Mouse (Mus musculus): ENCODE measurements around the gene Rbl2. TPM values are rescaled to one million over a fixed set of nuclear protein-coding genes. Genes with fewer than 3 reads are reported as not detected.

Gene Rbl2
- polyA plus RNA-seq (2016; fragmentation: Nextera tagmentation; extraction: Ambion mirVana), result 17.3 and 18.1 TPM in 2 replicates

DNA sequence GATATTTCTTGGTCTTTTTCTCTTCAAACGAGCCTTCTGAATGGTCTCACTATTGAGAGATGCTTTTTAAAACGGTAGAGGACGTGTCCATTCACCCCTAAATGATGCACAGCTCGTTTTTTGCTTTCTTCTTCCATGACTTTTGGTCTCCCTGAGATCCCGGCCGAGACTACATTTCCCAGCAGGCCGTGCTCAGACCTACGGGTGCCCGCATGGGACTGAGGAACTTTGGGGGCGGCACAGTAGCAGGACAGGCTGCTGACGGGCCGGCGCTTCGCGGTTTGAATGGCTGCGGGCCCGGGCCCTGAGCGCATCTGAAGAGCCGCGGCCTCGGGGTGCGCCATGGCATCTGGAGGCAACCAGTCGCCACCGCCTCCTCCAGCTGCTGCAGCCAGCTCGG, at the start of gene Rbl2:
Rbl2 (plus strand) TSS at position 224 of the 400 bp plus-strand sequence.
- peak within 1 kb of the TSS; percentile 83 for H3K27ac ChIP-seq
- peak within 1 kb of the TSS; percentile 67 for H3K4me2 ChIP-seq
- peaks cover 15% of the 10 kb centered on the region for H3K4me1 ChIP-seq
- under 1% methylated on average over 25 of the region's 25 CpGs for WGBS
- peak; percentile 99 for ATAC-seq (ENCODE audit: low FRiP score)
- peak within 1 kb of the TSS; percentile 84 for H3K4me3 ChIP-seq (replicated peaks)
- no peaks in the 10 kb centered on the region; the same call in 1 of the 2 replicates for H3K36me3 ChIP-seq (replicated peaks)
- no peaks in the 10 kb centered on the region for H3K9me3 ChIP-seq
- peak within 1 kb of the TSS; percentile 80 for H3K9ac ChIP-seq
- no peaks in the 10 kb centered on the region for H3K27me3 ChIP-seq

DNA sequence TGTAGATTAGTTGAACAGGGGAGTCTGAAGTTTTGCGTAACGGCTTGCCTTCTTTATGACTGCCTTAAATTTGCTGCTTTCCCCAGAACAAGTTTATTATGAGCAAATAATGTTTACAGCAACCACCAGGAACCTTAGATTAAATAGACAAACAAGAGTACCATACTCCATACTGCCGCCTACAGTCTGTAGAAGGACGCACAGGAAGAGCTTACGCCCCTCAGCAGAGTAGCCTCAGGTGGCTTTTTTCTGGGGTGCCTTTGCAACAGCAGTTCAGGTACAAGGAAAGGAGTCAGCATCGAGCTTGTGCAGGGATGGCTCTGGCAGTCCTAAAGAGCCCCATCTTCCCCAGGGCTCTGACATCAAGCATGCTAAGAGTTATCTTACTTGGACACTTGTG, 35.4 kb upstream of the Rbl2 start:
- Histone ChIP-seq H3K9ac (no peak overlapping the region), H3K9me3 (no peaks in the 10 kb centered on the region), H3K4me3 (replicated peaks) (no peak overlapping the region), H3K27me3 (no peaks in the 10 kb centered on the region), H3K4me2 (no peak overlapping the region), H3K27ac (no peak overlapping the region), H3K4me1 (no peaks in the 10 kb centered on the region), H3K36me3 (replicated peaks) (peaks cover 86% of the 10 kb centered on the region)
- 89% methylated on average over 6 of the region's 6 CpGs for WGBS
- ATAC-seq (ENCODE audit: low FRiP score), result no peak

DNA sequence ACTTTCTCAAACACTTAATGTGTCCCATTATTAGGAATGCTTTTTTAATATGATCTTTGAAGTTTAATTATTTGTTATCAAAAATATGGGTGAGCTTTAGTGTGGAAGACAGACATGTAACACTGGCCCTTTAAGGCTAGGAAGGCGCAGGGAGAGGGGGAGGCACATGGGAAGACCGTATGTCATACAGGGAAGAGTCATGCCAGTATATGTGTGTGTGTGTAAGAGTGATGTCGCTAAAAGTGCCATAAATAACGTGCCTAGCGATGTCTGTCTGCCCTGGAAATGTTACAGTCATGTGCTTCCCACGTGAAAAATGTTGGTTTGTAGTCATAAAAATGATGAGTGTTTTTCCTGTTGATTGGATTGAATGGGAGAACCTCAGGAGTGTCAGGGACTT, 33.0 kb upstream of the Rbl2 start:
- no peaks in the 10 kb centered on the region for H3K27me3 ChIP-seq
- H3K9me3 ChIP-seq, result no peaks in the 10 kb centered on the region
- peaks cover 91% of the 10 kb centered on the region for H3K36me3 ChIP-seq (replicated peaks)
- H3K4me3 ChIP-seq (replicated peaks), result no peak overlapping the region
- H3K4me1 ChIP-seq, result no peaks in the 10 kb centered on the region
- 91% methylated on average over 6 of the region's 6 CpGs for WGBS
- H3K27ac ChIP-seq, result no peak overlapping the region
- no peak overlapping the region for H3K4me2 ChIP-seq
- H3K9ac ChIP-seq, result no peak overlapping the region
- ATAC-seq (ENCODE audit: low FRiP score), result no peak

DNA sequence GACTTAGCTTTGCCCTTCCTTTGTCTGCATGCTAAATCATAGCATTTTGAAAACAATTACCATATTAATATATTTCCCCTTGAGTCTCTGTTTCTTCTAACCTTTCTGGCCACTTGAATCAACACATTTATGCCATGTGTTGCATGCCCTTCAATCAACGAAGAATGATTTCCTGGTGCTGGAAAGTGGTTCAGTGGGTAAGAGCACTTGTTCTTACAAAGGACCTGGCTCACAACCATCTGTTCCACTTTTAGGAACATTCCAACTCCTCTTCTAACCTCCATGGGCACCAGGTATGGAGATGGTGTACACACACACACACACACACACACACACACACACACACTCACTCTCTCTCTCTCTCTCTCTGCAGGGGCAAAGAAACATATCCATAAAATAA, 31.2 kb upstream of the Rbl2 start:
- H3K27ac ChIP-seq, result no peak overlapping the region
- H3K4me2 ChIP-seq, result no peak overlapping the region
- no peak overlapping the region for H3K4me3 ChIP-seq (replicated peaks)
- H3K27me3 ChIP-seq, result no peaks in the 10 kb centered on the region
- WGBS, result 92% methylated on average over 1 of the region's 1 CpGs
- peaks cover 92% of the 10 kb centered on the region for H3K36me3 ChIP-seq (replicated peaks)
- H3K4me1 ChIP-seq, result no peaks in the 10 kb centered on the region
- ATAC-seq (ENCODE audit: low FRiP score), result no peak
- H3K9me3 ChIP-seq, result no peaks in the 10 kb centered on the region
- no peak overlapping the region for H3K9ac ChIP-seq

DNA sequence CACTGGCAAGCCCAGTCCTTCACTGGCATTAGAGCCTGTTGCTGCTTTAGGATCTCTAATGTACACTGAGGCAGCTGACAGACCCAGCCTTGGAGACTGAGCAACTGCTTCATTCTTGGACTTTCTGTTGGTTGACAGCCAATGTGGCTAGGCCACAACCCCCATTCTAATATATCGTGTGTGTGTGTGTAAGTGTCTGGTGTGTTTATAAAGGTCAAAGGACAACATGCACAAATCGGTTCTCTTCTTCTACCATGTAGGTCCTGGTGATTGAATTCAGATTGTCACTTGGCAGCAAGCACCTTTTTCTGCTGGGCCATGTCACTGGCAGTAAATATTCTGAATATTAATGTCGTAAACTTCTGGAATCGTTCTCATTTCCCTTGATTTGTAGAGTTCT, 23.5 kb upstream of the Rbl2 start:
- H3K4me2 ChIP-seq, result no peak overlapping the region
- no peaks in the 10 kb centered on the region for H3K27me3 ChIP-seq
- peaks cover 70% of the 10 kb centered on the region for H3K36me3 ChIP-seq (replicated peaks)
- H3K9ac ChIP-seq, result no peak overlapping the region
- H3K4me3 ChIP-seq (replicated peaks), result no peak overlapping the region
- H3K9me3 ChIP-seq, result no peaks in the 10 kb centered on the region
- no peak for ATAC-seq (ENCODE audit: low FRiP score)
- WGBS, result 93% methylated on average over 4 of the region's 4 CpGs
- 0 out of 2 replicates have a peak, but pooled peaks cover 3% of the 10 kb centered on the region for H3K4me1 ChIP-seq
- no peak overlapping the region for H3K27ac ChIP-seq

DNA sequence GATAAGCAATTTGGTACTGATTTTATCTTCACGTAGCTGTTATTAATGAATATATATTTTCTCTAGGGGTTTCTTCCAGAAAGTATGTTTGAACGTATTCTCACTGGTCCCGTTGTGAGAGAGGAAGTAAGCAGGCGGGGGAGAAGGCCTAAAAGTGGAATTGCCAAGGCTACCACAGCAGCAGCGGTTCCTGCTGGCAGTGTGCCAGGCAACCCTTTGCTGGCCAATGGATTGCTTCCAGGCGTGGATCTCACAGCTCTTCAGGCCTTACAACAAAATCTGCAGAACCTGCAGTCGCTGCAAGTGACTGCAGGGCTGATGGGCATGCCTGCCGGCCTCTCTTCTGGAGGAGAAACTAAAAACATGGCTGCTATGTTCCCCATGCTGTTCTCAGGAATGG, 18.8 kb upstream of the Rbl2 start:
- no peak overlapping the region for H3K4me2 ChIP-seq
- no peaks in the 10 kb centered on the region for H3K9me3 ChIP-seq
- 0 out of 2 replicates have a peak overlapping the region, but pooled peaks have one; percentile 25 for H3K27ac ChIP-seq
- no peak overlapping the region for H3K4me3 ChIP-seq (replicated peaks)
- no peak for ATAC-seq (ENCODE audit: low FRiP score)
- H3K4me1 ChIP-seq, result 0 out of 2 replicates have a peak, but pooled peaks cover 3% of the 10 kb centered on the region
- H3K9ac ChIP-seq, result no peak overlapping the region
- 62% methylated on average over 8 of the region's 8 CpGs for WGBS
- H3K36me3 ChIP-seq (replicated peaks), result peaks cover 49% of the 10 kb centered on the region
- no peaks in the 10 kb centered on the region for H3K27me3 ChIP-seq

DNA sequence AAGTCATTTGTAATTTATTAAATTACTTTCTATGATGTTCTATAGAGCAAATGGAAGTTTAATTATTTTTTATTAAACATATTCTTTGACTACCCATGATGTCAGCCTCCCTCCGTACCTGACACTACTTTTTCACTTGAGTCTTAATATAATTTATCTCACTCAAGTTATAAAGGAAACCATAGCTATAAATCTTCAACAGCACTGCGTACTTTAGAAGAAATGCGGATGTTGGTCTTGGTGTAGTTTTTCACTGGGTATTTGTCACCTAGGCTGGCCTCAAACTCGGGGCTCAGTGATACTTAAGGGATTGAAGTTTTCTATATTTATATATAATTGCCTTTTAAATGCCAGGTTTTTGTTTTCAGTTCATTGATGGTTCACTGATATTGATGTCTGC, 15.4 kb upstream of the Rbl2 start:
- no peaks in the 10 kb centered on the region for H3K27me3 ChIP-seq
- H3K4me2 ChIP-seq, result no peak overlapping the region
- no peak for ATAC-seq (ENCODE audit: low FRiP score)
- H3K36me3 ChIP-seq (replicated peaks), result peaks cover 30% of the 10 kb centered on the region
- no peak overlapping the region for H3K27ac ChIP-seq
- no peak overlapping the region for H3K4me3 ChIP-seq (replicated peaks)
- 0 out of 2 replicates have a peak, but pooled peaks cover 3% of the 10 kb centered on the region for H3K4me1 ChIP-seq
- no peaks in the 10 kb centered on the region for H3K9me3 ChIP-seq
- no peak overlapping the region for H3K9ac ChIP-seq
- WGBS, result 94% methylated on average over 4 of the region's 4 CpGs

DNA sequence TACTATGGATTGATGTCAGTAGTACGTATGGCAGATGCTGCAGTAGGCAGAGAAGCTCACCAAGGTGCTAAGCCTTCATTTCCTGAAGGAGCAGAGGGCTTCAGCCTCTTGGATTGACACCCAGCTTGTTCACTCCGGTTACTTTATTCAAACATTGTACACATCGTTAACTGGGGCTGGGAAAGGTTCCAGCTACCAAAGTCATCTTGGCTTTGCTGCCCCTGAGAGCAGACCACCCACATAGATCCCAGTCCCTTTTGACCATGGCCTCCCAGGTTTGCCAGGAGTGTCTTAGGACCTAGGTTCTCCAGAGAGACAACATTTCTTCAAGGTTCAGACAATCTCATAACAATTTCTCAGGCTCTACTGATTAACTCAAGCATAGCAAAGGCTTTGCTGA, 13.0 kb upstream of the Rbl2 start:
- Histone ChIP-seq H3K9me3 (no peaks in the 10 kb centered on the region), H3K27me3 (no peaks in the 10 kb centered on the region), H3K27ac (no peak overlapping the region), H3K9ac (no peak overlapping the region), H3K36me3 (replicated peaks) (peaks cover 12% of the 10 kb centered on the region), H3K4me3 (replicated peaks) (no peak overlapping the region), H3K4me1 (0 out of 2 replicates have a peak, but pooled peaks cover 3% of the 10 kb centered on the region), H3K4me2 (no peak overlapping the region)
- no peak for ATAC-seq (ENCODE audit: low FRiP score)
- 29% methylated on average over 3 of the region's 3 CpGs for WGBS

DNA sequence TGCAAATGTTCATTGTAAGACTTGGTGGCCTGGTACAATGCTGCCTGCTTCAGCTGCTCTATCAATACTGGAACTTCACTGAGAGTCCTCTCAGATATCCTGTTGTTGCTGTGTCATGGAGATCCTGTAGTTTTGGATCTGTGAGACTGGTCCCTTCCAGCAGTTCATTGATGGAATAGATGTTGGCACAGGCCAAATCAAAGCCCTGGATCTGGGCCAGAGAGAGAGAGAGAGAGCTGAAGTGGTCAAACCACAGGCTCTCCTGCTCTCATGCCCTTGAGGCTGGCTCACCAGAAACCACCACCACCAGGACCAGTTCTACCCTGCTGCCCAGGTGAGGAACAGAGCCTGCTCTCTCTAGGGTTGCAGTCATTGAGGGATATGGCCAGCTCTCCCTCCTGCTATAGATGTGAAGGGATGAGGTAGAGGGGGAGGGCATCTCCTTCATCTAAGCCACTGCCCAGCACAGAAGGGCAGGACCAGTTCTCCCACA, 10.7 kb upstream of the Rbl2 start:
- no peak overlapping the region for H3K4me2 ChIP-seq
- no peak overlapping the region for H3K4me3 ChIP-seq (replicated peaks)
- H3K36me3 ChIP-seq (replicated peaks), result no peaks in the 10 kb centered on the region
- no peaks in the 10 kb centered on the region for H3K27me3 ChIP-seq
- H3K9ac ChIP-seq, result no peak overlapping the region
- H3K27ac ChIP-seq, result no peak overlapping the region
- H3K9me3 ChIP-seq, result no peaks in the 10 kb centered on the region
- 0 out of 2 replicates have a peak, but pooled peaks cover 3% of the 10 kb centered on the region for H3K4me1 ChIP-seq
- no peak for ATAC-seq (ENCODE audit: low FRiP score)

DNA sequence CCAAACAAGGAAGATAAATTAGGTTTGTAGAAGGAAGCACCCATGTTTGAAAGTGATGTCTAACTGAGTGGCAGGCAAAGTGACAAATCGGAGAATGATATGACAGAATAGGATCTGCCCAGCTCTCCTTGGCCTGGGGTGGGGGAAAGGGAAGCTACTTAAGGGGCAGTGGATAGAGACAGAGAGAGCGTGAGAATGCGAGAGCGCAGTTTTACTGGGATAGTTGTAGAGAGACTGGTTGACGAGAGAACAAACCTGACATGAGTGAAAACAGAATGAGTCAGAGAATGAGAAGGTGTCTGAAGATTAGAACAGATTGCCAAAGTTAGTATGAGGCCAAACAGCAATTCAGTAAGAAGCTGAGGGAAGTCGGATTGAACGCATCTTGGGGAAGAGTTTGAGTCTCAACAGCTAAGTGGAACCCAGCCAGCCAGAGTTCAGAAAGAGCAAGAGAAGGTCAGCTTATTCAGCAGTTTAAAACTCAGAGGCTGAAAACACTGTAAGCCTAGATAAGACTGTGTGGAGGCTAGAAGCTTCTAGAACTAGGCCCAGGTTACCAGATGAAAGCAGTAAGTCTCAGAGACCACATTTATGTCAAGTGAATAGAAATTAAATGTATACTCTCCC, 9.9 kb upstream of the Rbl2 start:
- Histone ChIP-seq H3K9ac (no peak overlapping the region), H3K36me3 (replicated peaks) (no peaks in the 10 kb centered on the region), H3K27me3 (no peaks in the 10 kb centered on the region), H3K4me2 (no peak overlapping the region), H3K27ac (no peak overlapping the region), H3K4me3 (replicated peaks) (no peak overlapping the region), H3K4me1 (0 out of 2 replicates have a peak, but pooled peaks cover 3% of the 10 kb centered on the region), H3K9me3 (no peaks in the 10 kb centered on the region)
- 88% methylated on average over 7 of the region's 7 CpGs for WGBS
- no peak for ATAC-seq (ENCODE audit: low FRiP score)

DNA sequence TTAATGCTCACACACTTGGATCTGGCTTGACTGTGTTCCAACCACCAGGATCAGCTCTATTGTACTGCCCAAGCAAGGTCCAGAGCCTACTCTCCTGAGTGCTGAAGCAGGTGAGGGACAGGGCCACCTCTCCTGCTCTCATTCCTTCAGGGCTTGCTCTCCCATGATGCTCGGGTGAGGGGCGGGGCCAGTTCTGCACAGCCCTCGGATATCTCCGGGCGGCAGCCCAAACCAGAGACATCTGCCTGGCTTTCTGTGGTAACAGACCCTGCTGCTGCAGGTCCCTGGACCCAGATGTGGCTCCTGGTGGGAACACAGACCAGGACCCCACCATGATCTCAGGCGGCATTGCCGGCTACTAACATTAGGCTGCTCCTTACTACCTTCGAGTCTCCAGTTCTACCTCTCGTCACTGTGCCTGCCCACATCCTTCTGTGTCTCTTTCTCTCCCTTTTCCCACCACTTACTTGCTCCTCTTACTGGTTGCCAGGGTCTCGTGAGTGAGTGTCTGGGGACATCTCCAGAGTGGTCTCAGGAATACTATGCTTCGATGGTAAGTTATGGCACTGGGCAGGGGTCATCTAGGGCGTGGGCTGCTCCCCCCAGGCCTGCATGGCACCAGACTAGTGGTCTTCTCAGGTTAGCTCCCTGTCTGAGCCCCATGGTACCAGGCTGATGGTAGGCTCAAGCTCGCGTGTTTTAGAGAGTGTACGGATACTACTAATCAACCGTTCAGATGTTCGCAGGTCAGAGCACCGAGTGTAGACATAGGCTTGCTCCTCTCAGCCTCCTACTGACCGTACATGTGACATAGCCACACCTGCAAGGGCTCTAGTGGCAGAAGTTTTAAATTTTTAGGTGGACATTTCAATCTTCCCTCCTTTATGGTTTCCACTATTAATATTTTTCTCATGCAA, 9.0 kb upstream of the Rbl2 start:
- no peak overlapping the region for H3K27ac ChIP-seq
- no peaks in the 10 kb centered on the region for H3K36me3 ChIP-seq (replicated peaks)
- no peaks in the 10 kb centered on the region for H3K27me3 ChIP-seq
- no peak overlapping the region for H3K4me3 ChIP-seq (replicated peaks)
- H3K4me1 ChIP-seq, result 0 out of 2 replicates have a peak, but pooled peaks cover 3% of the 10 kb centered on the region
- WGBS, result 75% methylated on average over 19 of the region's 19 CpGs
- H3K9ac ChIP-seq, result no peak overlapping the region
- no peaks in the 10 kb centered on the region for H3K9me3 ChIP-seq
- no peak overlapping the region for H3K4me2 ChIP-seq
- no peak for ATAC-seq (ENCODE audit: low FRiP score)

DNA sequence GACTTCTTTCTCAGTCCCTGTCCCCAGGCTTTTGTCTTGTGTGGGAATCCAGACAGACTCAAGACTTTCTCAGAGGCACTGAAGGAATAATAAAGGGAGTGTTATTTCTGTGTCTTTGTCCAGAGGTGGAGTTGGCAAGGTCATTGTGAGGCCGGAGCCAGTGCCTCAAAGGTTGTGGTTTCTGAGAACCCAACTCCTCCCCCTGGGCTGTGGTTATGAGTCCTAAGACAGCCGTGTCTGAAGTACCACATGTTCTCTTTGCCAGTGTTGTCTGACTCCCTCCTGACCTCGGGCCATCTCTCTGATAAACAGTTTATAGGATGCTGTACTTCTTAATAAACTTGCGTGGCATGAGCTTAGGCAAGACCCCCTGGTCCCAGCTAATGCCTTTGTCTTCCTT, 4.7 kb upstream of the Rbl2 start:
- Histone ChIP-seq H3K4me1 (peaks cover 7% of the 10 kb centered on the region), H3K27ac (no peak overlapping the region), H3K9ac (no peak overlapping the region), H3K36me3 (replicated peaks) (no peaks in the 10 kb centered on the region), H3K4me3 (replicated peaks) (no peak overlapping the region), H3K27me3 (no peaks in the 10 kb centered on the region), H3K9me3 (no peaks in the 10 kb centered on the region), H3K4me2 (no peak overlapping the region)
- WGBS, result 74% methylated on average over 4 of the region's 4 CpGs
- no peak for ATAC-seq (ENCODE audit: low FRiP score)

All from forebrain, embryonic 12.5 days (tissue).